Mouse (Mus musculus): ENCODE measurements around the gene Trmt1.

DNA sequence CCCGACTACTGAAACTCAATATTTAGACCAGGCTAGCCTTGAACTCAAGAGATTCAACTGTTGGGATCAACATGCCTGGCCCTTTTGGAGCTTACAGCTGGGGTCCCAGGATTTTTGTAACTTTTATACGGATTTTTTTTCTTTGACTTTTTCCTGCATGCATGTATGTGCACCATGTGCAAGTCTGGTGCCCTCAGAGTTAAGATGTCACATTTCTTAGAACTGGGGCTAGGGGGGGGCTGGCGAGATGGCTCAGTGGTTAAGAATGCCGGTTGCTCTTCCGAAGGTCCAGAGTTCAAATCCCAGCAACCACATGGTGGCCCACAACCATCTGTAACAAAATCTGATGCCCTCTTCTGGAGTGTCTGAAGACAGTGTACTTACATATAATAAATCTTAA lies 14.4 kb downstream of the Trmt1 start:
- no peak for TF ChIP-seq CTCF (IDR thresholded peaks at IDR 0.05; ENCODE audit: insufficient read depth, low read length)
- no peak for TF ChIP-seq POLR2A (IDR thresholded peaks at IDR 0.05; ENCODE audit: borderline replicate concordance, extremely low read depth, low read depth, low read length)

Data from lung, adult 2 months (tissue).